Mouse (Mus musculus): ENCODE measurements at regions not wholly inside any gene's neighbourhood (a gene's known extent, or its start where the extent isn't known, plus 50 kb on each side); places are given as distances from the start of the nearest gene placed in this dataset.

DNA sequence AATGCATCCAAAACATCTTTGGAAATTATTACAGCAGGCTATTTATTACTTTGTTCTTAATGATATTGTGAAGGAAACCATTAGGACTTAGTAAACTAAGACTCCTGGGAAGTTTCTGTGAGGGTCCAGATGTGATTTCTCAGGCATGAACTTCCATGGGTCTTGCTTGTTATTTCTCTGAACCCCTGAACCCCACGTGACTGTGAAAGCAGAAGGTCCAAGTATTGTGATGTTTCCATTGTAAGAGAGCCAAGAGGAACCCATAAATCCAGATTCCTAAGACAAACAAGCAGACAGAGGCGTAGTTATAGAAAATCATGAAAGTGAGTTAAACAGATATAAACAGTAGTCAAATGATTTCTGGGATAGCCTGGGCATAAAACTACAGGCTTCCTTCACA is 157.1 kb upstream of the Fndc3a start:
- no peak for TF ChIP-seq CTCF (IDR thresholded peaks at IDR 0.05; ENCODE audit: extremely low read depth, insufficient read length, insufficient replicate concordance, low read depth, low read length)
- TF ChIP-seq POLR2A (IDR thresholded peaks at IDR 0.05; ENCODE audit: low read depth, low read length) = no peak

Data from small intestine, adult 2 months (tissue).